Mouse (Mus musculus): ENCODE measurements at regions not wholly inside any gene's neighbourhood (a gene's known extent, or its start where the extent isn't known, plus 50 kb on each side); places are given as distances from the start of the nearest gene placed in this dataset.
"Not testable (repeated sequence)": the region's sequence is repeated elsewhere in the genome, so short reads cannot be mapped to it uniquely, and the experiment has no call there.

- no peak for DNase-seq (ENCODE audit: low spot score)
Measured at GRCm38 (mm10) chr1:194437301-194437700, 180.7 kb upstream of the Plxna2 start.

GRCm38 (mm10) chr1:194435060-194435459 is 183.0 kb upstream of the Plxna2 start:
- DNase-seq (ENCODE audit: low spot score): no peak

- no peak for DNase-seq (ENCODE audit: low spot score)
Measured at GRCm38 (mm10) chr1:194428586-194428985, 189.4 kb upstream of the Plxna2 start.

GRCm38 (mm10) chr1:194426293-194426692 is 191.7 kb upstream of the Plxna2 start:
- no peak for DNase-seq (ENCODE audit: low spot score)

- DNase-seq (ENCODE audit: low spot score): no peak
Measured at GRCm38 (mm10) chr1:194424201-194424600, 193.8 kb upstream of the Plxna2 start.

GRCm38 (mm10) chr1:194412193-194412592 is 205.8 kb upstream of the Plxna2 start:
- no peak for DNase-seq (ENCODE audit: low spot score)

GRCm38 (mm10) chr1:194411788-194412187 is 206.2 kb upstream of the Plxna2 start:
- no peak for DNase-seq (ENCODE audit: low spot score)

- no peak for DNase-seq (ENCODE audit: low spot score)
Measured at GRCm38 (mm10) chr1:194399281-194399680, 218.7 kb upstream of the Plxna2 start.

GRCm38 (mm10) chr1:194396754-194397460 is 221.1 kb upstream of the Plxna2 start:
- no peak for DNase-seq (ENCODE audit: low spot score)

GRCm38 (mm10) chr1:194393720-194394119 is 224.3 kb upstream of the Plxna2 start:
- DNase-seq (ENCODE audit: low spot score): no peak

GRCm38 (mm10) chr1:194390202-194390601 is 227.8 kb upstream of the Plxna2 start:
- no peak for DNase-seq (ENCODE audit: low spot score)

- no peak for DNase-seq (ENCODE audit: low spot score)
Measured at GRCm38 (mm10) chr1:194378135-194378534, 239.9 kb upstream of the Plxna2 start.

- not testable (repeated sequence) for DNase-seq (ENCODE audit: low spot score)
Measured at GRCm38 (mm10) chr1:194373511-194373910, 244.5 kb upstream of the Plxna2 start.

- no peak for DNase-seq (ENCODE audit: low spot score)
Measured at GRCm38 (mm10) chr1:194363917-194364316, 254.1 kb upstream of the Plxna2 start.

GRCm38 (mm10) chr1:194363129-194363768 is 254.8 kb upstream of the Plxna2 start:
- DNase-seq (ENCODE audit: low spot score): no peak

- no peak for DNase-seq (ENCODE audit: low spot score)
Measured at GRCm38 (mm10) chr1:194362298-194362697, 255.7 kb upstream of the Plxna2 start.

- DNase-seq (ENCODE audit: low spot score): no peak
Measured at GRCm38 (mm10) chr1:194361316-194361715, 256.7 kb upstream of the Plxna2 start.

GRCm38 (mm10) chr1:194354332-194355120 is 263.5 kb upstream of the Plxna2 start:
- DNase-seq (ENCODE audit: low spot score): no peak

- no peak for DNase-seq (ENCODE audit: low spot score)
Measured at GRCm38 (mm10) chr1:194345304-194346033, 272.5 kb upstream of the Plxna2 start.

GRCm38 (mm10) chr1:194342568-194342967 is 275.4 kb upstream of the Plxna2 start:
- no peak for DNase-seq (ENCODE audit: low spot score)

GRCm38 (mm10) chr1:194341758-194342157 is 276.3 kb upstream of the Plxna2 start:
- no peak for DNase-seq (ENCODE audit: low spot score)
